In genomic region chr6:96802981-96803380, GRCm38 (mm10) we compare ENCODE assay signal across 12 mouse cellular contexts.
"Had no signal": no experiment of that assay in that cellular context is flagged by ENCODE, and none has a peak within 500 bp of the region (broad histone marks: within the 10 kb centered on the region; RNA-seq: fewer than 3 reads in every experiment).

No protein-coding gene starts in this region.

- ATAC-seq: lung, postnatal 0 days had no signal

- H3K9ac ChIP-seq: limb, embryonic 13.5 days had no signal

- H3K4me1 ChIP-seq: limb, embryonic 13.5 days had no signal

- H3K36me3 ChIP-seq: limb, embryonic 13.5 days had no signal

- DNase-seq: kidney, adult 11 months; kidney, adult 9 months; kidney, postnatal 4 days; lung, adult 2 months; lung, postnatal 36 days; thymus, adult 18-20 months; thymus, postnatal 14 days had no signal

- H3K4me2 ChIP-seq: limb, embryonic 13.5 days; midbrain, embryonic 11.5 days had no signal

- H3K27ac ChIP-seq: kidney, postnatal 0 days; layer of hippocampus, adult 2 months; limb, embryonic 13.5 days had no signal

- H3K9me3 ChIP-seq: limb, embryonic 13.5 days had no signal

- H3K27me3 ChIP-seq: limb, embryonic 13.5 days had no signal

- H3K4me3 ChIP-seq: layer of hippocampus, adult 2 months; limb, embryonic 13.5 days had no signal
